Mouse (Mus musculus): ENCODE results near the gene Acer1. TPM values are rescaled to one million over a fixed set of nuclear protein-coding genes. Genes with fewer than 3 reads are reported as not detected.

The Acer1 gene
- not detected in 2 replicates for polyA plus RNA-seq (2012)

GRCm38 (mm10) chr17:56982013-56982412, at the start of gene Acer1:
Acer1 (minus strand) TSS chr17:56982126.
- TF ChIP-seq GATA1 (IDR thresholded peaks at IDR 0.05; ENCODE audit: low read length) = no peak

DNA sequence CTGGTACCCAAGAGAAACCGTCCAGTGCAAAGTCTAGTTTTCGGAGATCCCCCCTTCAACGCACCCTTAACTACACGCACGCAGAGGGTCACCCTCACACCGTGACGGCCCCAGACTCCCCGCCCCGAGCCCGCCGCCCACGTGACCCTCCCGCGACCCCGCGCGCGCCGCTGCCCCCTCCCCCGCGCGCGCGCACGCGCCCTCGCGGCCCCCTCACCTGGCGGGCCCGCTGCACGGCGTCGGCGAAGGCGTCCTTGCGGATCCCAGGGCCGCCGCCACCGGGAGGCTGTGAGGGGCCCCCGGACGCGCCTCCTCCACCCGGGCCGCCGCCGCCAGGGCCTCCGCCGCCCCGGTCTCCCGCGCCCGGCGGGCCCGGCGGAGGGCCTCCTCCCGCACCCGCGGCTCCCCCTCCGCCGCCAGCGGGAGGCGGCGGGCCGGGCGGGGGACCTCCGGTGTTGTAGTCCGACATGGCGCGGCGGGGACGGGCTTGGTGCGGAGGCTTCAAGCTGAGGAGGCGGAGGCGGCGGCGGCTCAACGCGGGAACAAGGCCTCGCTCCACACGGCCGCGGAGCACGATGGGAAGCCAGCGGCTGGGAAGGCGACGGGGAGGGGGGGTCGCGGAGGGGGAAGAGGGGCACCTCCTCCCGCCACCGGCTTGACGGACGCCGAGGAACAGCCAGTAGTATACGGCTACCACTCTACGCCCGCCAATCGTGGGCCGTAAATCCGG, 49.2 kb upstream of the Acer1 start, which contains the start of gene Khsrp:
Khsrp (minus strand) TSS at position 592 of the 730 bp plus-strand sequence.
- TF ChIP-seq GATA1 (IDR thresholded peaks at IDR 0.05; ENCODE audit: low read length) = no peak

- no peak for TF ChIP-seq GATA1 (IDR thresholded peaks at IDR 0.05; ENCODE audit: low read length)
These were observed 47.8 kb upstream of the Acer1 start for GRCm38 (mm10) chr17:57029691-57030090.

- no peak for TF ChIP-seq GATA1 (IDR thresholded peaks at IDR 0.05; ENCODE audit: low read length)
These were observed 45.5 kb upstream of the Acer1 start for GRCm38 (mm10) chr17:57027471-57027870.

GRCm38 (mm10) chr17:57020960-57021359, 39.0 kb upstream of the Acer1 start:
- no peak for TF ChIP-seq GATA1 (IDR thresholded peaks at IDR 0.05; ENCODE audit: low read length)

- no peak for TF ChIP-seq GATA1 (IDR thresholded peaks at IDR 0.05; ENCODE audit: low read length)
These were observed 37.8 kb upstream of the Acer1 start for GRCm38 (mm10) chr17:57019693-57020092.

DNA sequence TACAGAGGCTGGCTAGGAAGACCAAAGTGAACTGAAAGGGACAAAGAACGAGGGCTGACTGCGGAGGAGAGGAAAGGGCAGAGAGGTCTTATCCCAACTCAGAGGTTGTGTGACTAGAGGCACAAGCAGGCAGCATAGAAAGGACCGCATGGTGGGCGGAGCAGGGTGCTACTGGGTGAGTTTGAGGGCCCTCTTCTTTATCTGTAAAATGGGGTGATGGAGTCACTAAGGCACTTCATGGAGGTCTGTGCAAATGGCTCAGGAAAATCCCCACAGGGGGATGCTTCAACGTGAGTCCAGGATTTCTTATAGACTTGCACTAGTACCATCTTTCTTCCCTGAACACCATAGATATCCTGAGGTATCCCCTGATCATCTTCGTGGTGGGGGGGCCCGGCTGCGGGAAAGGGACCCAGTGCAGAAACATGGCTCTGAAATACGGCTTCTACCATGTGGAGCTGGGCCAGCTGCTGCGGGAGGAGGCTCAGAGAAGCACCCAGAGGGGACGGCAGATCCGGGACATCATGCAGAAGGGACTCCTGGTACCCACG, 30.4 kb upstream of the Acer1 start:
- TF ChIP-seq GATA1 (IDR thresholded peaks at IDR 0.05; ENCODE audit: low read length) = no peak

DNA sequence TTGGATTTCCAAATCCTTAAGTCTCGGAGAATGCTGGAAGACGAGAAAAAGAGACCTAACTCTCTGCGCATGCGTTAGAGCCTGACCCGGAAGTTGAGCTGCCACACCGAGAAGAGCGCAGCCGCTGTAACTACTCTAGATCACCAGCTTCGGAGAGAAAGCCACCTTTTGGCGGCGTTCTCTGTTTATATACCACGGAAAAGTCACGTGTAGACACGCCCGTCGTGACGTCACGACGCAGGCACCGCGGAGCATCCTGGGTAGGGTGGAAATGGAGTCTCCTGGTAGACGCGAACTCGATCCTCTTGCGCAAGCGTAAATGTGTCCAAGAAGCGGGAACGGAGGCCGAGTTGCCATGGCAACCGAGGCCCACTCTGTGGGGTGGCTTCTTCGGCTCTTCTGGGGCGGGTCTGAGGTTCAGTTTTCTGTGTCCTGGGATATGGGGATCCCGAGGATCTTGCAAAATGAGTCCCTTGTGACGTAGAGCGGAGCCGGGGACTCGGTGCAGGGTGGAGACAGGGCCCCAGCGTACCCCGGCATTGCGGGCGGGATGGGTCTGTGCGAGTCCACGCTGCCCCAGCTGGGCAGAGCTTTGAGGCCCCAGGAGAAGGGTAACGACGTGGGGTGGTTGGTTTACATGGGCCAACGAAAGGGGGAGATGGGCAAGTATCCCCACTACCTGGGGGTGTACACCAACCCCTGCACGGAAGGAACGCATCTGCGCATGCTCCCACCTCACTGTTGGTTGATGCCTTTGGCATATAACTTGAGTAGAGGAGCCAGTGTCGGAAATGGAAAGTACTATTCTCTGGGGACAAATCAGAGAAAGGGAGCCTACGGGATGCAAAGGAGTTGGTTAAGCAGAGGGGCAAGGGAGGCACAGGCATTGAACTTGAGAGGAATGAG, 29.6 kb upstream of the Acer1 start, which contains the start of the genes Gtf2f1 and Gm17949:
Gtf2f1 (minus strand) TSS at position 53 of the 906 bp plus-strand sequence.
Gm17949 (plus strand) TSS at position 234 of the 906 bp plus-strand sequence.
- no peak for TF ChIP-seq GATA1 (IDR thresholded peaks at IDR 0.05; ENCODE audit: low read length)

DNA sequence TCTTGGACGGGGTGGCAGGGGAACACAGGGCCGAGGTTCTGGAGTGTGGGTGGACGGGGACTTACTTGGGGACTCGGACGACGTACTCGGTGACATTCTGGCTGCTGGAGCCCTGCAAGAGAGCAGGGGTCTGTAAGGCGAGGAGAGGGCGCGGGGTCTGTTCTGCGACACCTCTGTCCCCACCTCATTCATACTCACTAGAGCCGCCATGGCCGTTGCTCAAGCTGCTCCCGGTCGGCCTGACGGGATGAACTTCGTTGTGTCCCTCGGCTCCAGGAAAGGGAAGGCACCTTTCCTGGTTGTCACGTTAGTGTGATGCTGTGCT, 28.9 kb upstream of the Acer1 start:
- no peak for TF ChIP-seq GATA1 (IDR thresholded peaks at IDR 0.05; ENCODE audit: low read length)

GRCm38 (mm10) chr17:57007137-57007905, 25.4 kb upstream of the Acer1 start:
- TF ChIP-seq GATA1 (IDR thresholded peaks at IDR 0.05; ENCODE audit: low read length) = no peak

DNA sequence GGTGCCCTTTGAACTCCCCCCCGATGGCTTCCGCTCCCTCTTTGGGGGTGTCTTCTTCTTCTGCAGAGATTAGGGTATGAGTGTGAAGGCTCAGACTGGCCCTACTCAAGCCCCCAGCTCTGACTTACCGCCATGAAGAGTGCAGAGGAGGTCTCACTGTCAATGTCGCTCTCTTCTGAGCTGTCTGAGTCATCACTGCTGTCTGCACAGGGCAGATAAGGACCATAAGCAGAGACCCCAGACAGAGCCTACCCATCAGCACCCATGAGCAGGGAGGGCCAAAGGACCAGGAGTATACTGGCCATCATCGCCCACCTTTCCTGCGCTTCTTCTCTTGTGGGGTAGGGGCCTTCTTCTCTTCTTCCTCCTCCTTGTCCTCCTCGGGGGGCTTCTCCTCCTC, 22.1 kb upstream of the Acer1 start:
- TF ChIP-seq GATA1 (IDR thresholded peaks at IDR 0.05; ENCODE audit: low read length) = no peak

GRCm38 (mm10) chr17:57001228-57001627, 19.3 kb upstream of the Acer1 start:
- no peak for TF ChIP-seq GATA1 (IDR thresholded peaks at IDR 0.05; ENCODE audit: low read length)

DNA sequence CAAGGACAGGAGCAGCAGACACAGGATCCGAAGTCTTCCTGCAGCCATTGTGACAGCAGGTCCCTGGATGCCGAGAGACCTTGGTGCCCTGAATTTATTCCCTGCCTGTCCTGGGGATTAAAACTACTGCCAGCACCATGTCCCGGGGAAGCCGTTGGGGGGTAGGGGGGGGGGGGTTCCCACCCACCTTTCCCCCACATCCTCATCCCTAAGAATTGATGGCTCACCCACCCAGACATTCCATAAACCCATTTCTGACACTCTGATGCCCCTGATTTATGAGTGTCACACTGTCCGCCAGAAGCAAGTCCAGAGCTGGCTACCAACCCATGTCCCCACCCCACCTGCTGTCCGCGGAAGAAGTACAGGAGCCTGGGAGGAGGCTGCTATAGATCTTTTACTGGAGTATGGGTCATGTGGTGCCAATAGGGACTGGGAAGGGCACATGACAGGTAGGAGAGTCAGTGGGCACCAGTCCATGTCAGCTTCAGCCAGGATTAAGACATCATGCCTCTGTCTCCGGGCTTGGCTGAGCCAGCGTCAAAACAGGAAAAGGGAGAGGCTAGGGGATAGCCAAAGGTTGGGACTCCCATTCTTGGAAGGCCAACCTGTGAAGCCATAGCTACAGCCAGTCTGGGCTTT, 18.2 kb upstream of the Acer1 start, which contains the start of gene Pspn:
Pspn (minus strand) TSS at position 51 of the 642 bp plus-strand sequence.
- TF ChIP-seq GATA1 (IDR thresholded peaks at IDR 0.05; ENCODE audit: low read length) = no peak

GRCm38 (mm10) chr17:56999414-56999813, 17.5 kb upstream of the Acer1 start:
- TF ChIP-seq GATA1 (IDR thresholded peaks at IDR 0.05; ENCODE audit: low read length) = no peak
